Mouse (Mus musculus): ENCODE data around the gene Ctsw.

Gene Ctsw

DNA sequence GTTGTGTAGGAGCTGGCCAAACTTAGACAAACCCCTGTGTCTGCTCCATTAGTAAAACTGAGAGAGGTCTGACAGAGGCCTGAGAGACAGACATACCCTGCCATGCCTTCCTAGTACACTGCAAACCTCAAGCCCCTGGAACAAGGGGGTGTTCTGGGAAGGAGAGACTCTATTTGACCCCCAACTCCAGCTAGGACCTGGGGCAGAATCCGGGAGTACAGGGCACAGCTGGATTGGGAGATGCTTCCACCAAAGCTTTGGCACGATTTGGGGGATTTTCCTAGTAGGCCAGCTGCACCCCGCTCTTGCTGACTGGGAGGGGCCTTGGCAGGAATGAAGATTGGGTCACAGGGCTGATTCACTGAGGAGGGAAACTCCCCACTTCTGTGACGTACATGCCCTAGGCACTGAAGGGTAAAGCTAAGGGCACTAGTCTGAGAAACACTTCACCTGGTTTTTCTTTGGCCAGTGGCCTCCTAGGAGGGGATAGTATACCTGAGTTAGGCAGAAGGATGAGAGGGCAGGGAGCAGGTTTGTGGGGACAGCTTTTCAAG, 36.3 kb downstream of the Ctsw start:
- DNase-seq (ENCODE audit: inconsistent ontology term), result peak; percentile 58

GRCm38 (mm10) chr19:5430408-5430807, 37.9 kb downstream of the Ctsw start:
- DNase-seq (ENCODE audit: inconsistent ontology term), result peak; percentile 66

- peak; percentile 96 for DNase-seq (ENCODE audit: inconsistent ontology term)
Measured at GRCm38 (mm10) chr19:5429806-5430205, 38.5 kb downstream of the Ctsw start.

DNA sequence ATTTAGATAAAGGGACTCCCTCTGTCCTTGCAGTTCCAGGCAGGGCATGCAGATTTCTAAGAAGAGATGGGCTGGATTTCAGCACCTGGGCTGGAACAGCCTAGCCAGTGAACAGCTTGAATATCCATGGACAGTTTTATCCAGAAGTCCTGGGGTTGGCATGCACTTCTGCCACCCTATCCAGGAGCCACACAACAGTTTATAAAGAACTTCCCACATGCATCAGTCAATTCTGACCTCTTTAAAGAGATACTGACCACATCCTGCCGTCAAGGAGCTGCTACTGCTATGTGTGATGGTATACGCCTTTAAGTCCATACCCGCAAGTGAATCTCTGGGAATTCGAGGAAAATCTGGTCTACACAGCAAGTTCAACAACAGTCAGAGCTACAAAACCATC, 39.1 kb downstream of the Ctsw start:
- DNase-seq (ENCODE audit: inconsistent ontology term), result no peak

DNA sequence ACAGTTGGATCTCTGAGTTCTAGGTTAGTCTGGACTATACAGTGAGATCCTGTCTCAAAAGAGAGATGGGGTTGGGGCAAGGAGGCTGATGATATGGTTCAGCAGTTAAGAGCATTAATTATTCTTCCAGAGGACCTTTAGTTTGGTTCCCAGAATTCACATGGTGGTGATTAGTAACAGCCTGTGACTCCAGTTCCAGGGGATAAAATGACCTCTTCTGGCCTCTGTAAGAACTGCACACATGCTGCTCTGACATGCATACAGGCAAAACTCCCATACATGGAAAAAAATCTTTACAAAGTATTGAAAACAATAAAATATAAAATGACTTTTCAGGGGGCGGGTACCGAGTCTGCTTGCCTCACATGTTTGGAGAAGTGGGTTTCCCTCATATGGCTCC, 40.2 kb downstream of the Ctsw start:
- no peak for DNase-seq (ENCODE audit: inconsistent ontology term)

DNA sequence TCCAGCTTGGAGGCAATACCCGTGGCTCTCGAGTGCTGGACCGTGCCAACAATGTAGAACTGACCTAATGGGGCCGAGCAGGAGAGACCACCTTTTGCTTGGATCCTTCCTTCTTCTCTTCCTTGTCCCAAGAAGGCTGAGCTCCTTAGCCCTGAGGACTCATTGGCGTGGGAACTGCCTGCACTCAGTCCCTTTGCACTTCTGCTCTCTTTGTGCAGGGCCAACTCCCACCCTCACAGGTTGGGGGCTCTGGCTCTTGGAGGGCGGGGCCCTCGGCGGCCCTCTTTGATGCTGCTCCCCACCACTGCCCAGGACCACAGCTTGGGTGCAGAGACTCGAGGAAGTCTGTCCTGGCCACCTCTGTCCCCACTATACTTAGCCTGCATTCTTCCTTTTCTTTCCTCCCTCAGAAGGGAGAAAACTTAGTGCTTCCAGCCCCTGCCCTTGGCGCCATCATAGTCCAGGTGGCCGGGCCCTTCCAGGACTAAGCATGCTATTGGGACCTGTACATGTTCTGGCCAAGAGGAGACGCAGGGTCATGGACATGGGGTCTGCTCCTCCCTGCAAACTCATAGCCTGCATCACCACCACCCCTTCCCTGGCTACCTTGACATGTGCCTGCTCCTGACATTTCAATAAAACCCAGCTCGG, 41.5 kb downstream of the Ctsw start:
- no peak for DNase-seq (ENCODE audit: inconsistent ontology term)

- DNase-seq (ENCODE audit: inconsistent ontology term), result no peak
Measured at GRCm38 (mm10) chr19:5425906-5426565, 42.3 kb downstream of the Ctsw start.

DNA sequence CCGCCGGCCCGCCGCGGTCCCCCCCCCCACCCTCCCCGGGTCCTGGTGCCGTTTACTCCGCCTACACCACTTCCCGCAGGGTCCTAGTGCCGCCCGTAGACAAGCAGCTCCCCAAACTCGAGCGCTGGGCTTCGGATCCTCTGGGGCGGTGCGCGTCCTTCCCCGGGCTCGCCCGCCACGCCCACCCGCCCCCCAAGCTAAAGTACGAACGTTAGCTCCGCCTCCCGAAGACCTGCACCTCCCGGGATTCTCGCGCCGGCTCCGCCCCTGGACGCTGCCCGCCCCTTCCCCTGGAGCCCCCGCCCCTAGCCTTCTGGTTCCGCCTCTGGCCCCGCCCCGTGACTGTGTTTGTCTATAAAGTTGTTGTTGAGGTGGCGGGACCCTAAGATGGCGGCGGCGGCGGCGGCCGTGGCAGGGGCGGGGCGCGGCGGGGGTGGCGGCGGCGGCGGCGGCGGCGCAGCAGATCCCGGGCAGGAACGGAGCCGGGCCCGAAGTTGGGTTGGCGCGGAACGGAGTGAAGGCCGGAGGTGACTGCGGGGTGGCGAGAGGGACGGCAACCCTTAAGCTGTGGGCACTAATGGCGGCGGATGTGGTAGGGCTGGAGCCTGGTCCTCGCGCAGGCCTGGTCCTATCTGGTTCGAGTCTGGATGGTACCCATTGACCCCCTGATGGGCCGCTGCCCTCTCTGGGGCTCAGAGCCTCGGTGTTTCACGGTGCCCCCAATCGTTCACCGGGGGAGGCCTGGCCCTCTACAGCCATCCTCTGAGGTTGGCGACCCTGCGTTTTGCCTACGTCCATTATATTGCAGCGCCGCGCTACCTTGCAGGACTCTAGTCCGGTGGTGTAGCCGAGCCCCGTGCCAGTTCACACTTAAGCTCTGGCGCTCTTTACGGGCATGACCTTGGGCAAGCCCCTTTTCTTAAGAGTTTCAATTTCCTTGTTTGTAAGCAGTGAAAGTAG, 43.2 kb downstream of the Ctsw start, which contains the start of the genes Drap1 and AI837181:
Gene Drap1 (minus strand): TSS at position 198 of the 960 bp plus-strand sequence.
Gene AI837181 (plus strand): TSS at position 363 of the 960 bp plus-strand sequence.
- DNase-seq (ENCODE audit: inconsistent ontology term), result peak; percentile 99

GRCm38 (mm10) chr19:5424092-5424781, 44.1 kb downstream of the Ctsw start:
- DNase-seq (ENCODE audit: inconsistent ontology term), result peak; percentile 88

GRCm38 (mm10) chr19:5423561-5423960, 44.7 kb downstream of the Ctsw start:
- no peak for DNase-seq (ENCODE audit: inconsistent ontology term)

DNA sequence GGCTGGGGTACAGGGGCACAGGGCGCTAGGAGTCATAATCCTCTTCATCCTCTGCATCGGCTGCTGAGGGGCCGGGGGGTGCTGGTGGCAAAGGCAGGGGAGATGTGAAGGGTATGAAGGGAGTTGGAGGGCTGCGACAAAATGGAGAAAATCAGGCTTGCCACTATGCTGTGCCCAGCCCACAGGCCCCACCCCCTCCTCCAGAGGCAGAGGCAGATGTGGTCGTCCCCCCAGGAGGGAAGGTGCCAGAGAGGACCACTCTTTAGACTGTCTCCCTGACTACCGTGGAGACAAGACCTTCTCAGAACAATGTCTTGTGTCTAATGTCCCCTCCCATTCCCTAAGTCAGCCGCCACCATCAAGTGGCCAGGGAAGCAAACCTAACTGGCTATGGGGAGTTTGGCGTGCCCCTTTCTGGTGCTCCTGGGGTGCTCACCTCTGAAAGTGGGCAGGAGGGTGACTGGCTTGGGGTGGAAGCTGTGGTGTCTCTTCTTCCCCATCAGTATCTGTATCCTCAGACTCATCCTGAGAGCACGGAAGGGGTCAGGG, 45.3 kb downstream of the Ctsw start:
- DNase-seq (ENCODE audit: inconsistent ontology term), result no peak

DNA sequence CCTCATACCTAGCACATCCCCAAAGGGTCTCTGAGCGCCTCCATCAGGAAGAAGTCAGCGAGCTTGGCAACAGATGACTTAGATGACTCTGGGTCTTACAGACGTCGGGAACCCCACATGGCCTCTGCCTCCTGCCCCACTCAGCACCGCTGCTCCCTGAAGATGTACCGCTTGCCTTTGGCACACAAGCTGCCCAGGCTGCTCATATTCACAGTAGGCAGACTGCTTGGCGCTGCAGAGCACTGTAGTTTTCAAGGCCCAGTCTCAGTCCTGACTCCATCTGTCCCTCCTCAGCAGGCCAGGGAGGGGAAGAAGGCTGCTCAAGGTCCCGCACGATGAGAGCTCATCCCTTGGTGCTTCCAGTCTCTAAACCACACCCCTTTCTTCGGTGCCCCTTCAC, 46.0 kb downstream of the Ctsw start:
- DNase-seq (ENCODE audit: inconsistent ontology term), result no peak

DNA sequence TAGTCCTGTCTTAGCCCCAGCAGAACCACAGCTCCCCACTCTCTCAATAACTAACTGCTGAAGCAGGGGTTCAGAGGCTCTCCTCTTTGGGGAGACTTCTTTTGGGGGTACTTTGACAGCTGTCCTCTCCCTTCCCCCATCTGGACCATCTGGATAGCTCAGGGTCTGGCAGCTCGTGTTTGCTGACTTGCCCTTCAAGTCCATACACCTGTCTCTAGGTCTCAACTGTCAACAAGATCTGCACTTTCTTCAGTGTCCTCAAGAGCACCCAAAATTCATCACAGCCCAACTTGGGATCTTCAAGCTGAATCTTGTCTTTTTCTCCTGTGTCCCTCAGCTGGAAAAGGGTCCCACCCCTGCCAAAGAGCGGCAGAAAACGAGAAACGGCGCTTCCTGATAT, 46.5 kb downstream of the Ctsw start:
- no peak for DNase-seq (ENCODE audit: inconsistent ontology term)

DNA sequence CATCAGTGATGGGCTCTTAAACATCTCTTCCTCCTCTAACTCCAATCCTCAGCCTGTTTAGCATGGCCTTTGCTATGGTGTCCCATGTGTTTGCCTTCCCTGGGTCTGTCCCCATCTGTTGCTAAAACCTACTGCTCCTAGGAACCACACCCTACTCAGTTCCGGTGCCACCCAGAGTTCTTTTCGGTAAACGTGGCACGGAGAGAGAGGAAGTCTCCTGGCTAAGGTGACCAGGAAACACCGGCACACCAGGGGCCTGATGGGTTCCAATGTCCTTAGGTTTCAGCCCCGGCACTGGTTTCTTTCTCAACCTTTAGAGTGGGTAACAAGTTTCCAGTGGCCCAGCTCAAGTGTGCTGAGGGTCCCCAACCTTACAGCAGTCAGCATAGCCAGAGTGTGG, 47.7 kb downstream of the Ctsw start:
- no peak for DNase-seq (ENCODE audit: inconsistent ontology term)

DNA sequence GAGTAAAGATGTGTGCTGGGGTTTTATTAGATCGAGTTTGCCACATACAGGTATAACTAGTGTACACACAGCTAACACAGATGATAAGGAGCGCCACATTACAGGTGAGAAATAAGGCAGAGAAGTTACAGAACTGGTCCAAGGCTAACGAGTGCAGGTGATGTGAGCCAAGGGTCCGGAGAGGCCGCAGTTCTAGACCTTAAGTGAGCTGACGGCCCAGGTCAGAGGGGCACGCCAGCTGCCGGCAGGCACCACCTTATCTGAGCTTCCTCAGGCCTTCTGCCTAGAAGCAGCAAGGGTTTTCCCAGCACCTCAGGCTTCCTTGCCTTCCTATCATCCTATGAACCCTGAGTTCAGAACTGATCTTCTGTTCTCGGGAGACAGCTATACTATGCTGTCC, 48.7 kb downstream of the Ctsw start:
- DNase-seq (ENCODE audit: inconsistent ontology term), result no peak

DNA sequence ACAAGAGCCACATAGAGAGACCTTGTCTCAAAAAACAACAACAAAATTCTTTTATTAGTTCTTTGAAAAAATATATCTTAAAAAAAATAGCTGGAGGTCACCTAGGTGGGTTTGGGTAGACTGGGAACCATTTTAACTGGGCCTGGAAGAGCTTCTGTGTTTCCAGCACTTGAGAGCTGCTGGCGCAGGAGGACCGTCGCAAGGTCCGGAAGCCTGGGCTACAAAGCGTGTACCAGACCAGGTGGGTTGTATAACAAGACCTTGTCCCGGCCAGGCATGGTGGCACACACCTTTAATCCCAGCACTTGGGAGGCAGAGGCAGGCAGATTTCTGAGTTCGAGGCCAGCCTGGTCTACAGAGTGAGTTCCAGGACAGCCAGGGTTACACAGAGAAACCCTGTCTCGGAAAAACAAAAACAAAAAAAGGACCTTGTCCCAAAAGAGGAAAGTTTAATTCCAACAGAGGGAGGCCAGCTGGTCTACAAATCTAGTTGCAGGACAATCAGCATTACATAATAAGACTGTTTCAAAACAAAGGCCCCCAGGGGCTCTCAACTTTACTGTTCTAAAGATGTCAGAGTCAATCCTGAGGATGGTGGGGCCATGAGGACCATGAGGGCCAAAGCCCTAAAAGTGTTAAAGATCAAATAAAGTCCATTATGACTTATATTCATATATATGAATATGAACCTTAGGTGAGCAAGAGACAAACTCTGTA, 49.4 kb downstream of the Ctsw start:
- DNase-seq (ENCODE audit: inconsistent ontology term), result no peak
